Mouse (Mus musculus): ENCODE data around the gene Cryab.

Cryab gene

GRCm38 (mm10) chr9:50797641-50798040, 46.5 kb downstream of the Cryab start:
- DNase-seq (ENCODE audit: low spot score in 2 of 2): no peak

- DNase-seq (ENCODE audit: low spot score in 2 of 2): no peak
Measured at GRCm38 (mm10) chr9:50798368-50798767, 47.2 kb downstream of the Cryab start.

- DNase-seq (ENCODE audit: low spot score in 2 of 2): peak; percentile 27 to 65
Measured at GRCm38 (mm10) chr9:50800985-50801384, 49.9 kb downstream of the Cryab start.

- DNase-seq (ENCODE audit: low spot score in 2 of 2): peak; percentile 51 to 60
Measured at GRCm38 (mm10) chr9:50803055-50803671, 52.0 kb downstream of the Cryab start.
